Mouse (Mus musculus) intestine, embryonic 16.5 days (tissue): ENCODE measurements around the gene Otp. TPM values are rescaled to one million over a fixed set of nuclear protein-coding genes. Genes with fewer than 3 reads are reported as not detected.

Source experiments
- ATAC-seq: fragments of 200-750 bp; cut with Nextera tagmentation; 2 replicates; pipeline ENCODE4 v1.8.0; 2017; ENCODE audit warnings: moderate TSS enrichment, moderate library complexity
- H3K27ac ChIP-seq: fragments of 300-500 bp; sonication (generic); 2 replicates; pipeline ENCODE4 v1.5.1; 2014; ENCODE audit warnings: mild to moderate bottlenecking, low read length
- H3K27me3 ChIP-seq: fragments of 300-500 bp; sonication (generic); replicated peaks from 2 replicates; pipeline ENCODE4 v1.6.1; 2014; ENCODE audit warnings: low read length, control low read depth, mixed read lengths; ENCODE audit not compliant: control insufficient read depth, insufficient read depth
- H3K36me3 ChIP-seq: fragments of 300-500 bp; sonication (generic); 2 replicates; pipeline ENCODE4 v1.6.1; 2014; ENCODE audit warnings: low read length, control low read depth; ENCODE audit not compliant: control insufficient read depth, insufficient read depth
- H3K4me1 ChIP-seq: fragments of 300-500 bp; sonication (generic); 2 replicates; pipeline ENCODE4 v1.6.1; 2014; ENCODE audit warnings: low read length, control low read depth, mixed read lengths; ENCODE audit not compliant: control insufficient read depth, insufficient read depth
- H3K4me2 ChIP-seq: fragments of 300-500 bp; sonication (generic); 2 replicates; pipeline ENCODE4 v1.6.1; 2014; ENCODE audit warnings: low read depth, low read length, control low read depth
- H3K4me3 ChIP-seq: fragments of 300-500 bp; sonication (generic); 2 replicates; pipeline ENCODE4 v1.5.1; 2014; ENCODE audit warnings: mild to moderate bottlenecking, low read length
- H3K9ac ChIP-seq: fragments of 300-500 bp; sonication (generic); 2 replicates; pipeline ENCODE4 v1.6.1; 2014; ENCODE audit warnings: low read depth, low read length
- H3K9me3 ChIP-seq: fragments of 300-500 bp; sonication (generic); 2 replicates; pipeline ENCODE4 v1.6.1; 2016; ENCODE audit warnings: low read length, control low read depth; ENCODE audit not compliant: control insufficient read depth
- WGBS: fragments of 180-500 bp; shearing (Covaris S2); extraction: QIAGEN DNeasy Blood & Tissue Kit; methylation state at CpG from one replicate; pipeline ENCODE4 v1.1.7; 2014; 5-methylcytosine and 5-hydroxymethylcytosine counted together
- polyA plus RNA-seq: library from polyadenylated mRNA; unstranded; fragments of >200 nt; fragmentation: Nextera tagmentation; extraction: Ambion mirVana; gene quantifications from 2 replicates; pipeline ENCODE4 v1.2.1, GENCODE M21; 2015

The Otp gene
- polyA plus RNA-seq, 1 experiment from 2014 or later = not detected

GRCm38 (mm10) chr13:94881201-94881600, 5.8 kb downstream of the Otp start:
- Histone ChIP-seq H3K9ac (no peak overlapping the region), H3K9me3 (no peaks in the 10 kb centered on the region), H3K4me2 (no peak overlapping the region), H3K27me3 (peaks cover 74% of the 10 kb centered on the region), H3K4me3 (no peak overlapping the region), H3K4me1 (peaks cover 20% of the 10 kb centered on the region), H3K36me3 (no peaks in the 10 kb centered on the region), H3K27ac (no peak overlapping the region)
- WGBS = 1% methylated on average over 3 of the region's 3 CpGs
- ATAC-seq = no peak

GRCm38 (mm10) chr13:94882221-94882620, 6.8 kb downstream of the Otp start:
- no peak overlapping the region for H3K27ac ChIP-seq
- WGBS = 3% methylated on average over 10 of the region's 10 CpGs
- ATAC-seq = no peak
- peaks cover 64% of the 10 kb centered on the region for H3K27me3 ChIP-seq
- H3K9me3 ChIP-seq = no peaks in the 10 kb centered on the region
- H3K4me2 ChIP-seq = 0 out of 2 replicates have a peak overlapping the region, but pooled peaks have one; percentile 78
- H3K4me1 ChIP-seq = peaks cover 20% of the 10 kb centered on the region
- H3K4me3 ChIP-seq = no peak overlapping the region
- H3K36me3 ChIP-seq = no peaks in the 10 kb centered on the region
- no peak overlapping the region for H3K9ac ChIP-seq

GRCm38 (mm10) chr13:94882711-94883145, 7.3 kb downstream of the Otp start:
- H3K4me1 ChIP-seq = peaks cover 20% of the 10 kb centered on the region
- H3K27ac ChIP-seq = no peak overlapping the region
- H3K27me3 ChIP-seq = peaks cover 60% of the 10 kb centered on the region
- ATAC-seq = peak; percentile 31; the same call in 1 of the 2 replicates
- H3K9me3 ChIP-seq = no peaks in the 10 kb centered on the region
- peak overlapping the region; percentile 78 for H3K4me2 ChIP-seq
- WGBS = under 1% methylated on average over 36 of the region's 37 CpGs
- peak overlapping the region; percentile 48 for H3K4me3 ChIP-seq
- no peaks in the 10 kb centered on the region for H3K36me3 ChIP-seq
- no peak overlapping the region for H3K9ac ChIP-seq

- Histone ChIP-seq H3K36me3 (no peaks in the 10 kb centered on the region), H3K4me2 (peak overlapping the region; percentile 78), H3K4me3 (peak overlapping the region; percentile 48), H3K27me3 (peaks cover 63% of the 10 kb centered on the region), H3K9ac (no peak overlapping the region), H3K4me1 (peaks cover 20% of the 10 kb centered on the region), H3K9me3 (no peaks in the 10 kb centered on the region), H3K27ac (no peak overlapping the region)
- ATAC-seq = peak; percentile 55
- WGBS = 1% methylated on average over 80 of the region's 95 CpGs
Observed at GRCm38 (mm10) chr13:94883163-94883965, 8.0 kb downstream of the Otp start.

- Histone ChIP-seq H3K27me3 (peaks cover 66% of the 10 kb centered on the region), H3K36me3 (no peaks in the 10 kb centered on the region), H3K4me2 (peak overlapping the region; percentile 78), H3K27ac (no peak overlapping the region), H3K9ac (no peak overlapping the region), H3K9me3 (no peaks in the 10 kb centered on the region), H3K4me3 (peak overlapping the region; percentile 48), H3K4me1 (peaks cover 20% of the 10 kb centered on the region)
- 1% methylated on average over 36 of the region's 36 CpGs for WGBS
- ATAC-seq = no peak
Observed at GRCm38 (mm10) chr13:94883966-94884960, 8.9 kb downstream of the Otp start.

GRCm38 (mm10) chr13:94885291-94886235, 10.2 kb downstream of the Otp start:
- H3K9me3 ChIP-seq = no peaks in the 10 kb centered on the region
- peak overlapping the region; percentile 32; the same call in 1 of the 2 replicates for H3K4me2 ChIP-seq
- peaks cover 62% of the 10 kb centered on the region for H3K27me3 ChIP-seq
- WGBS = 2% methylated on average over 70 of the region's 81 CpGs
- H3K9ac ChIP-seq = no peak overlapping the region
- peaks cover 20% of the 10 kb centered on the region for H3K4me1 ChIP-seq
- no peak overlapping the region for H3K27ac ChIP-seq
- ATAC-seq = 0 out of 2 replicates have a peak, but pooled peaks have one; percentile 44
- H3K36me3 ChIP-seq = no peaks in the 10 kb centered on the region
- peak overlapping the region; percentile 26 for H3K4me3 ChIP-seq

- Histone ChIP-seq H3K4me3 (no peak overlapping the region), H3K9ac (no peak overlapping the region), H3K9me3 (no peaks in the 10 kb centered on the region), H3K4me2 (no peak overlapping the region), H3K4me1 (no peaks in the 10 kb centered on the region), H3K27ac (no peak overlapping the region), H3K36me3 (no peaks in the 10 kb centered on the region), H3K27me3 (0 out of 2 replicates have a peak, but pooled peaks cover under 1% of the 10 kb centered on the region)
- WGBS = 89% methylated on average over 10 of the region's 10 CpGs
- no peak for ATAC-seq
Observed at GRCm38 (mm10) chr13:94907841-94908240, 32.4 kb downstream of the Otp start.

- WGBS = 18% methylated on average over 11 of the region's 11 CpGs
- Histone ChIP-seq H3K4me2 (no peak overlapping the region), H3K4me1 (no peaks in the 10 kb centered on the region), H3K27me3 (no peaks in the 10 kb centered on the region), H3K27ac (no peak overlapping the region), H3K9me3 (no peaks in the 10 kb centered on the region), H3K9ac (no peak overlapping the region), H3K4me3 (no peak overlapping the region), H3K36me3 (no peaks in the 10 kb centered on the region)
- no peak for ATAC-seq
Observed at GRCm38 (mm10) chr13:94912961-94913360, 37.6 kb downstream of the Otp start.
